Mouse (Mus musculus): ENCODE results near the gene Tor3a.

DNA sequence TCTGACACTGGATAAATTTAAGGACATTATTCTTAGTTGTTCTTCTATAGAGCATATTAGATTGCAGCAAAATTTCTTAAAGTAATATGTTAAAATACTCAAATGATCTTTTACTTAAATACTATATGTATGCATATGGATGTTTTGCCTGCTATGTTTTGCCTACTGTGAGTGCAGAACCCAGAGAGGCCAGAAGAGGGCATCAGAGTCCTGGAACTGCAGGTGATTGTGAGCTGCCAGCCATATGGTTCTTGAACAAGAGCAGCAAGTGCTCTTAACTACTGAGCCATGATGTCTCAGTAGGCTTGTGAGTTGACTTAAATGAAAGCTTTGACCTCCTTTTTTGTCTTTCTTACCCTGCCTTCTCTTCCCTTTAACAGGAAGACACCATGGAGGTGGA, 43.2 kb downstream of the Tor3a start:
- TF ChIP-seq GATA2 (IDR thresholded peaks at IDR 0.05; ENCODE audit: borderline replicate concordance, low read depth, low read length) (no peak), GATA1 (IDR thresholded peaks at IDR 0.05; ENCODE audit: borderline replicate concordance, low read length) (no peak), CTCF (IDR thresholded peaks at IDR 0.05; ENCODE audit: low read depth, low read length) (no peak)
